Mouse (Mus musculus) left cerebral cortex, adult 9 months (tissue): ENCODE data around the gene Wwp2.
A peak's percentile ranks its signal among the peaks of the same experiment; 100 is the strongest.

Experiments
- DNase-seq, 2 experiments: peaks; one replicate each; pipeline ENCODE4 v3.0.0; 2022; ENCODE audit warnings: low spot score in 2 of 2

Wwp2 gene

DNA sequence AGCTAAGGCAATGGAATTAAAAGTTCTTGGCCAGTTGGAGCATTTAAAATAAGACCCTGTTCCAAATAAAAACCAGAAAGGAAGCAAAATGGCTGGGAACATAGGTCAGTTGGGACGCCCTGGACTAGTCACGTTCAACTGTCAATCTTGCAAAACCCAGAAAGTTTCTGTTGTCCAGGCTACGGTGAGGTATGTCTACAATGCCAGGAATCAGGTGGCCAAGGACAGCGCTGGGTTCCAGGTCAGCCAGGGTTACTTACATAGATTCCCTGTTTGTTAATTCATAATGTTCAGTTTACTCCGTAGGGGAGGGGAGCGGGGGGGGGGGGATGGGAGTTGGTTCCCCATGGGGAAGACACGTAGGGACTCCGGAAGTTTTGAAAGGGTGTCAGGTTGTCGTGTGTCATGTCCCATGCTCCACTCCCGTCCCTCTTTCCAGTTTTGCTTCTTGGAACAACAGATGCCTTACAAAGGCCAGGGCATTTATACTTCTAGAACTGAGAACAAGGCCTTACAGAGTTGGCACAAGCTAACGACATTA is 674 bp upstream of the Wwp2 start:
- DNase-seq, result no peak

DNA sequence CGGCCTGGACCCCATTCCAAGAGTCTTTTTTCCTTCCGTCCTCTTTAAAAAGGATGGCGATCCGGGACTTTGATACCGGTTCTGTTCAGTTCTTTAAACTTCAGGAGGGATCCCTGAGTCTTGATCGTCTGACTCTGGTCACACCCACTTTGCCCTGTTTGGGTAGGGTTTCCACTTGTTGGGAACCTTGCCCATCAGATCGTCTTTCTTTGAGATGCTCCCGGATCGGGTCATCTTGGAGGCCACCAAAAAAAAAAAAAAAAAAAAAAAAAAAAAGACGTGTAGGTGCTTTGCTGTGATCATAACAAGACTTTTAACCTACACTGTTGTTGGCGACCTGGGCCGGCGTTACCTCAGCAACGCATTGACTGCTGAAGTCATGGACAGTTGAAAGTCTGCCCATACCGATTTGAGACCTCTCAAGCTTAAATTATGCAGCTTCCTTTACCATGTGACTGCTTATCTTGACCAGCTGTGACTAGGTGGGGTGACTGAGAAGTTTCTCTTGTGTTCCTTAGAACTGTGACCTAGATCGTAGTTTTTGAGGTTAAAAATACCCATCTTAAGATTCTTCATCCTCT is 766 bp downstream of the Wwp2 start:
- DNase-seq, result no peak

DNA sequence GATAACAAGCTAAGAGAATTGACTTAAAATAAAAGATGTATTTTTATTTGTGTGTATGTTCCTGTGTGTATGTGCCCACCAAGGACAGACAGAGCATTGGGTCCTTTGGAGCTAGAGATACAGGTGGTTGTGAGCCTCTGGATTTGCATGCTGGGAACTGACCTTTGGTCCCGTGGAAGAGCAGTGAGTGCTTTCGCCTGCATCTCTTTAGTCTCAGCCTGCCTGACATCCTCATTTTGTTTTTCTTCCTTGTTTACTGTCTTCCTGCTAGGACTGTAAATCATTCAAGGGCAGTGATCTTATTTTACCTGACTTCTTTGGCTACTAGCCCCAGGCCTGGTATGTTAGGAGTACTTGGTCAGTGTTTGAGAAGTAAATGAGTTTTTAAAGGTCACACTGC is 1.5 kb downstream of the Wwp2 start:
- DNase-seq, result no peak

DNA sequence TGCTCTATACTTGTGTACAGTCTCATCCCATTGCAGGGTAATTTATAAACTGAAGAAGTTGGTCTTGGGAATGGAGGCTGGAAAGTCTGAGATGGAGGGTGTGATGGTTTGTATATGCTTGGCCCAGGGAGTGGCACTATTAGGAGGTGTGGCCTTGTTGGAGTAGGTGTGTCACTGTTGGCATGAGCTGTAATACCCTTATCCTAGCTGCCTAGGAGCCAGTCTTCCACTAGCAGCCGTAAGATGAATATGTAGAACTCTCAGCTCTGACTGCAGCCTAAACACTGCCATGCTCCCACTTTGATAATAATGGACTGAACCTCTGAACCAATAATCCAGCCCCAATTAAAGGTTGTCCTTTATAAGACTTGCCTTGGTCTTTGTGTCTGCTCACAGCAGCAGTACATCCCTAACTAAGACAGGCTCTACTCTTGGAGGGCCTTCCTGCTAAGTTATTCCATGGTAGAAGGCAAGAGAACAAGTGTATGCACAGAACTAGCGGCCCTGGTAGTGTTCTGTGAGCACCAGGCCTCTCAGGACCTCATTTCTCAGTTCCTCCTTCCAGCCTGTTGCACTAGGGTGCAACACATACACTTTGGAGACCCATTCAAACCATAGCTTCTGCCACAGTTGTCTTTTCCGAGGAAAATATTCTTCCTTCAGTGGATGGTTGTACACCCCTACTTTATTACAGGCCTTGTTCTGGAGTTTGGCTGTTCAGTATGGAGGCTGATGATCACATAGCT is 3.9 kb downstream of the Wwp2 start:
- no peak for DNase-seq

GRCm38 (mm10) chr8:107444626-107445025 is 8.5 kb downstream of the Wwp2 start:
- DNase-seq, result no peak

DNA sequence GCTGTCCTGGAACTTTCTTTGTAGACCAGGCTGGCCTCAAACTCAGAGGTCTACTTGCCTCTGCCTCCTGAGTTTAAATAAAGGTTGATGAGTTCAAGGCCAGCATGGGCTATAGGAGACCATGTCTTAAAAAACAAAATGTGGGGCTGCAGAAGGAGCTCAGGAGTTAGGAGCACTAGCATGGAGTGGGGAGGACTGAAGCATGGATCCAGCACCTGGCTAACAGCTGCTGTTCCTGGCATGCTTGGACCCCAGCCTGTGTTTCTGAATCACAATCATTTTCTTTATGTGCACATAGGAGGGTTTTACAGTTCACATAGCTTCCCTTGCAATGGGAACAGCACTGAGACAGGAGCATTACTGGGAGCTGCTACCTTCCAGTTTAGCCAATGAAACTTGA is 11.5 kb downstream of the Wwp2 start:
- no peak for DNase-seq

GRCm38 (mm10) chr8:107448382-107448889 is 12.3 kb downstream of the Wwp2 start:
- DNase-seq, result no peak

DNA sequence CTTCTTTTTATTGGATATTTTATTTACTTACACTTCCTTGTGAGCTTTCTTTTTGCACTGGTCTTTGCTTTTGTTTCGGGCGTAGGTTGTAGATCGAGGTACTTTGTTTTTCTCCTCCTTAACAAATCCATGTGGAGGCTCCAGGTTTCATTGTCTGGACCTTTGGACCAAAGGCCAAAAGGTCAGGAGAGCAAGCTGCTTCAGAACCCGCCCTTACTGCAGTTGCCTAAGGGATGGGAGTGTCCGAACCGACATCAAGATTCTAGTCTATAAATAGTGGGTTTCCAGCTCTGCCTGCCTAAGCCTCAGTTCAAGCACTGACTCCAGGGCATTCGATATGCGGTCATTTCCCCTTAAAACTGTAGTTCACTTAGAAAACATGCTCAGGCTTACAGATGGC is 13.0 kb downstream of the Wwp2 start:
- no peak for DNase-seq

- no peak for DNase-seq
Observed at GRCm38 (mm10) chr8:107449655-107450054, 13.5 kb downstream of the Wwp2 start.

- DNase-seq, result no peak
Observed at GRCm38 (mm10) chr8:107451414-107452066, 15.4 kb downstream of the Wwp2 start.

- DNase-seq, result no peak
Observed at GRCm38 (mm10) chr8:107453386-107453785, 17.2 kb downstream of the Wwp2 start.

DNA sequence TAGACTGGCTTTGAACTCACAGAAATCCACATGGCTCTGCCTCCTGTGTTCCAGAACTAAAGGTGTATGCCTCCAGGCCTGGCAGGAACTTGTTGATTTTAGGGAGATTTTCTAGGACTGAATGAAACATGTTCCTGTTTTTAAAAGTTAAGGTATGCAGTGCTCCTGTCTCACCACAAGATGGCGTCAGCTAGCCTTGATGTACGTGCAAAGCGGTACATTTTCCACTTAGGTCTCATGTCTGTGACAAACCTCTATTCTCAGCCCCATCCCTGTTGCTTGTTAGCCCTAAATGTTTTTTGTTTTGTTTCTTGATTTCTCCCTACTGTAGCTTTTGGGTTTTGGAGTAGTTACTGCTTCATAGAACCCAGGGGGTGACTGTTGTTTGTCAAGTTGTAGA is 19.1 kb downstream of the Wwp2 start:
- peak in 1 of 2 experiments; percentile 46 for DNase-seq

GRCm38 (mm10) chr8:107457725-107458124 is 21.6 kb downstream of the Wwp2 start:
- DNase-seq, result no peak

- DNase-seq, result no peak
Observed at GRCm38 (mm10) chr8:107458281-107458680, 22.1 kb downstream of the Wwp2 start.

- DNase-seq, result no peak
Observed at GRCm38 (mm10) chr8:107462423-107462822, 26.3 kb downstream of the Wwp2 start.

DNA sequence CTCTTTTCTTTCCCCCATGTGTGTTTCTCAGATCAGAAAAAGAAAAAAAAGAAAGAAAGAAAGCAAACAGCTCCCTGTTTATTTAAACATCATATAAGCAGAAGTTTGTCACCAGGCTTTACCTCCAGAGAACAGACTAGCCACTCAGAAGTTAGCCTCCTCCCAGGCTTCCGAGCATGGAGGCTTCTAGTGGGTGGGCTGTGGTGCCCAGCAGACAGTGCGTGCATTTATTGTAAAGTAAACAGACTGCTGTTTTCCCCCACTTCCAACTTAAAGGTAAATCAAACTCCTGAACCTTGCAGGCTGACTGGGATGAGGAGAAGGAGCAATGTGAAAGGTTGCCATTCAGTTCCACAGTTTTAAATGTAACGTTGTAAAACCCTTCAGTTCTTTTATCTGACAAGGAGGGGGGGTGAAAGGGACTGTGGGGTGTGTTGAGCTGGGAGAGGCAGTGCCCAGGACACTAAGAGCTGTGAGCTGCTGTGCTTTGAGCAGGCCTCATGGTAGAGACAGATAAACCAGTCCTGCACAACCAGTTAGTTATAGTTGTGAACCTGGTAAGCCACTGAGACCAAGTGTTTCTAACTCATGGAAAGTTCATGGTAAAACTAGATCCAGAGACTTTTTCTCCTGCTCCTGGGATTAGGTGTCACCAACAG is 29.3 kb downstream of the Wwp2 start:
- no peak for DNase-seq

DNA sequence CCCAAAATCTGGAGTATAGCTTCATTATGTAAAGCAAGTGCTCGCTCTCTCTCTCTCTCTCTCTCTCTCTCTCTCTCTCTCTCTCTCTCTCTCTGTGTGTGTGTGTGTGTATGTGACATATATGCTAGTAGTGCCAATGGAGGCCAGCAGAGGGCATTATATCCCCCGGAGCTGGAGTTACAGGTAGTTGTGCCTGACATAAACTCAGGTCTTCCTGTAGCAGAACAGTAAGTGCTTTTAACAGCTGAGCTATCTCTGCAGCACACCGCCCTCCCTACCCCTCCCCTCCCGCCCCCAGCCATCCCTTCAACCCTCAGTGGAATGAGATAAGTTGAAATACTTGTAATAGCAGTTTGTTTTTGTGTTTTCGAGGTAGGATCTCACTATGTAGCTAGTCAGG is 30.5 kb downstream of the Wwp2 start:
- DNase-seq, result no peak

GRCm38 (mm10) chr8:107468811-107469302 is 32.7 kb downstream of the Wwp2 start:
- DNase-seq, result no peak

DNA sequence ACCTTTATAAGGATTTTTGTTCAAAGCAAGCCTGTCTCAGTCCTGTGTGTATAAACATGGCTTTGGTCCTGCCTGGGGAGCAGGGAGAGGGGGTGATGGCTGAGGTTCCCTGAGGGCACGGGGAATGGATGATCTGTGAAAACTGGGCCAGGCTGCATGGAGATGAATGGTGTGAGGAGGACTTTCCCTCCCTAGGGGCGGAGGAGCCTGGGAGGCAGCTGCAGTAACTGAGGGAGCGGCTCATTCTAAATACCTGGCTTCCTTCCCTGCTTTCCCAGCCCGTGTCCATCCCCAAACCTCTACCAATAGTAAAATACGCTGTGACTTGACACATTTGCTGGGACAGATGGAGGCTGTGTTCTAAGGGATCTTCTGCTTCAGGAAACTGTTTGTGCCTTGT is 34.1 kb downstream of the Wwp2 start:
- no peak for DNase-seq

DNA sequence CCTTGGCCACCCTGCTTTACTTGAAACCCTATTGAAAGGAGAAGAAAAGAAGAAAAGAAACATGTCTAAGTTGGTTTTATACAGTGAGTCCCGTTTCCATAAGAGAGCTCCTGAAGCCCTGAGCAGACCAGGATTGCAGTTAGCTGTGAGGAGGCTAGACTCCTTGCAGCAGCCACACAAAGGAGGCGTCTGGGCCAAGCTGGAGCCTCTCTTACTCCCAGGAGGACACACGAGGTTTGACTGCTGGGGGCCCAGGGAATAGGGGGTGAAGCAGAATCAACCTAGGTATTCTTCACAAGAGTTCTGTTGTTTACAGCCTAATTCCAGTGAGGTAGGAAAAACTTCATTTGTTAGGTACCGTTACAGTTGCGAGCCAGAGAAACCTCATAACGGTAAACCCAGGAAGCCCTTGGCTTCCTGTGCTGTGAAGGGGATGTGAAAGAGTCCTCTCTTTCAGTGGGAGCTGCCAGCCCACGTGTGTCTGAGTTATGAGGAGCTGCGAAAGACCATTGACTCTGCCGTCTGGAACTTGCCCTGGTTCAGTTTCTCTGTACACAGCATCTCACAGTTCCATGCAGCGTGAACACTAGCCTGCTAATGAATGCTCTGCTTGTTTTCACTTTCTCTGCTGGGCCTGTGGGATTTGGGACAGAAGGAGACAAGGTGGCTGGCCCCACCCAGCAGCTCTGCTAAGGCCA is 36.4 kb downstream of the Wwp2 start:
- DNase-seq, result no peak

DNA sequence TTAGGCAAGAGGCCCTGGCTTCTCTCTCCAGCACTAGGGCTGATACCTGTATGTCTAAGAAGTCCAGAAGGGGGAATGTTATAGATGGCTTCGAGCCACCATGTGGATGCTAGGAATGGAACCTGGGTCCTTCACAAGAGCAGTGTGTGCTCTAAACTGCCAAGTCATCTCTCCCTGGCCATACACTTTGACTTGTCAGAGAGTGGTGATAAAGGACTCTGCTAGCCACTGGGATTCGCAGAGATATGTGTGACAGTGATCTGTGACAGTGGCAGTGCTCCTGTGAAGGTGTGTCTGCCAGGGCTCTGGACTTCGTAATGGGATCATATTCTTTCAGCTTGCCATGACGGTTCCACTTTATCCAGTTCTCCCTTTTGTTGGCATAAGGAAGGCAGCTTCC is 37.2 kb downstream of the Wwp2 start:
- no peak for DNase-seq
